Mouse (Mus musculus) adrenal gland, postnatal 14 days (tissue): ENCODE measurements around the gene Il25. TPM values are rescaled to one million over a fixed set of nuclear protein-coding genes. Genes with fewer than 3 reads are reported as not detected.
A peak's percentile ranks its signal among the peaks of the same experiment; 100 is the strongest.
"Not testable (repeated sequence)": the region's sequence is repeated elsewhere in the genome, so short reads cannot be mapped to it uniquely, and the experiment has no call there.

Source experiments
- DNase-seq: peaks from one replicate; pipeline ENCODE4 v3.0.0; 2021; ENCODE audit warnings: mixed read lengths
- total RNA-seq: library from RNA; stranded (reverse); gene quantifications from 2 replicates; pipeline ENCODE4 v1.2.3, GENCODE M21; 2021

Il25 gene
- total RNA-seq, 1 experiment from 2014 or later: not detected

DNA sequence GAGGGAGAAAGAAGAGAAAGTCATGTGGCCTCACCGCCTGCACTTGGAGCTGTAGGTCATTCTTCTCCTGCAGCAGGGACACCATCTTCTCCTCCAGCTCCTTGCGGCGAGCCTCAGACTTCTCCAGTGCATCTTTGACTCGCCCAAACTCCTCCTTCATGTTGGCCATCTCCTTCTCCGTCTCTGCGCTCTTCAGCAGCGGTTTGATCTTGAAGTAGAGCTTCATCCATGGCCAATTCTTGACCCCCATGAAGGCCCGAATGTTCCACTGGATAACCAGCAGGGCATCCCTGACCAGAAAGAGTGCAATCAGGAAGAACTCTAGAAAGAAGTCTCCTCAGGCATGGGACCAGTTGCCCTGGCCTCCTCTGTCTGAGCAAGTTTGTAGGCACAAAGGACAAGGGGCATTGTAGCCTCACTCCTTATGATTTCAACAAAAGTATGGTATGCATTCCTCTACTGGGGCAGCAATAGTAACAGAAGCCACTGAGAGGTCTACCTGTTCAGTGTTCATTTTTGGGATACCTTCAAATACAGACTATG lies 21.2 kb downstream of the Il25 start:
- DNase-seq: no peak

DNA sequence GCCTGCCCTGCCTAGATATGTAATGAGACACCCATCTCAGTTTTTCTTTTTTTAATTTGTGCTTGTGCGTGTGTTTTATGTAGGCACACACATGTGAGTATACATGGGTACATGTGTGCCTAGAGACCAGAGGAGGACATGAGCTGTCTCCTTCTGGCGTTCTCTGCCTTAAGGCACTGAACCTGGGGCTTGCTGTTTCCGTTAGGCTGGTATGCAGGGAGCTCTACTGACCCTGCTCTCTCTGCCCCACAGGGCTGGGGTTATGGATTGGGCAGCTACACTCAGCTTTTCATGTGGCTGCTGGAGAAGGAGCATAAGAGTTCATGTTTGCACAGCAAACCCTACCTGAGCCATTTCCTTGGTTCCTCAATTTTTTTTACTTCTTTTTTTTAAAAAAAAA lies 22.0 kb downstream of the Il25 start:
- DNase-seq: no peak

DNA sequence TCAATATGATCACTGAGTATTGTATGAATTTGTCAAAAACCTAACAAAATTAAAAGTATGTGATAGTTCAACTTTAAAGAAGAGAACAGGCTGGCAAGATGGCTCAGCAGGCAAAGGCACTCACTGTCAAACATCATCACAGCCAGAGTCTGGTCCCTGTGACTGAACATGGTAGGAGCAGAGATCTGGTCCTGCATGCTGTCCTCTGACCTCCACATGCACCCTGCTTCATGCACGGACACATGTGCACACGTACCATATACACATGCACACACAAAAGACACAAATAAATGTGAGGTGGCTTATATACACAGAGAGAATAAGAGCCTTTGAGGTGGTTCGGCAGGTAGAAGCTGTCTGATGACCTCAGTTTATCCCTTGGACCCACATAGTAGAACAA lies 23.0 kb downstream of the Il25 start:
- no peak for DNase-seq

DNA sequence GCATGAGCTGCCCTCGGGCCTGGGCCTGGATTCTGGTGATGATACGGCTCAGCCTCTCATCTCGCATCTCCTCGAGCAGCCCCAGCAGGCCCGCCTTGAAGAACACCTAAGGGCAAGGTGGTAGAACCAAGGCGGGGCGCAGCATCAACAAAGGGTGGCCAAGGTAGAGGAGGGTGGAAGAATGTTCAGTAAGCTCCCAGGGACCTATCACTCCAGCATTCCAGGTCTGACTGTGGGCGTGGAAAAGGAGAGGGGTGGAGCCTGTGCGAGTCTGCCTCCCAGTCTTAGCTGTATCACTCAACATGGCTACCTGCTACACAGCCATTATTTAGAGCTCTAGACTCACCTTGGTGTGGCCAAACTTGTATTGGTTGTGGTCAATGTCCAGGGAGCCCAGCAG lies 24.0 kb downstream of the Il25 start:
- peak; percentile 1 for DNase-seq

DNA sequence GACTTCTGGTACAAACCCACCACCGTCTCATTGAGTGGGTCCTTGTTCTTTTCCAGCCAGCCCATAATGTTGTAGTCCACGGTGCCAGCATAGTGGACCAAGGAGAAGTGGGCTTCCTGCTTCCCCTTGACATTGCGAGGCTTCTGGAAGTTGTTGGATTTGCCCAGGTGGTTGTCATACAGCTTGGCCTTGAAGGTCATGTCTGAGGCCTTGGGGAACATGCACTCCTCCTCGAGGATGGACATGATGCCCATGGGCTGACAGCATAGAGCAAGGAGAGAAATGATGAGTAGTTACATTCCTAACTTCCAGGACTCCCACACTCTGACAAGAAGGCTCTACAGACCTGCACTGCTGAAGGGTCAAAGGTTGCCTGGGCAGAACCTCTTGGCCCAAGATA lies 26.0 kb downstream of the Il25 start:
- no peak for DNase-seq

DNA sequence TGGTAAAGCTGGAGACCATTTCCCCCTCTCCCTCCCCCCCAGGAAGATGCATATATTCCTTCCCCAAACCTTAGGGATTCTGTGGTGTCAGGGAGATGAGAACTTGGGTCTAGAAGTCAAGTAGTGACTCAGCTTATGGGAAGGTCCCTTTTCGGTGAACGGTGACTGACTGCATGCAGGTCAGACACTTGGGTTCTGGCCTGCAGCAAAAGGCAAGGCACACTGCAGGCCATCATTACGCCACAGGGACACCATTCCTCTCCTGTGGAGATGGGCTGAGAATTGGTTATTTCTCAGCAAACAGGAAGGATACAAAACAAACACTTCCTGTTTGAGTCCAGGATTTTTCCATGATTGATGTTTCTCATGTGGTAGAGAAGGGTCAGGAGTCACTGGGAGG lies 26.7 kb downstream of the Il25 start:
- DNase-seq: no peak

DNA sequence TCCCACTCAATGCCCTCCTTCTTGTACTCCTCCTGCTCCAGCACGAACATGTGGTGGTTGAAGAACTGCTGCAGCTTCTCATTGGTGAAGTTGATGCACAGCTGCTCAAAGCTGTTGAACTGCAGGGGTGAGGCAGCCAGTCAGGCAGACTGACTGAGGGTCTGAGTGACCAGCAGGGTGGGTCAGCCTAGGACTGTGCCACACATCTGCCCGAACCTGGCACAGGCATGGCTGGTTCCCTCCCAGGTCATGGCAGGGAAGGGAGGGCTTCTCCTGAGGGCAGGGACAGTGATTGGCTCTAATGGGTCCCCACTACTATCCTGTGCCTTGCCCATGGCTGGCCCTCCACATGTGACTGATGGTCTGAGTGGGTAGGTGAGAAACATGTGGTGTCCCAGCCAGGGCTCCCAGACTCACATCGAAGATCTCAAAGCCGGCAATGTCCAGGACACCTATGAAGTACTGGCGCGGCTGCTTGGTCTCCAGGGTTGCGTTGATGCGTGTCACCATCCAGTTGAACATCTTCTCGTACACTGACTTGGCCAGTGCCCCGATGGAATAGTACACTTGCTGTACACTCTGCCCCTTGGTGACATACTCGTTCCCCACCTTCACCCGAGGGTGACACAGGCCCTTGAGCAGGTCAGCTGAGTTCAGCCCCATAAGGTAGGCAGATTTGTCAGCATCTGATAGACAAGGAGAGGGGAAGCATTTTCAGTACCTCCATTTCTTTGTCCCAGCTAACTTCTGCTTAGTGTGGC lies 27.5 kb downstream of the Il25 start:
- DNase-seq: not testable (repeated sequence)

DNA sequence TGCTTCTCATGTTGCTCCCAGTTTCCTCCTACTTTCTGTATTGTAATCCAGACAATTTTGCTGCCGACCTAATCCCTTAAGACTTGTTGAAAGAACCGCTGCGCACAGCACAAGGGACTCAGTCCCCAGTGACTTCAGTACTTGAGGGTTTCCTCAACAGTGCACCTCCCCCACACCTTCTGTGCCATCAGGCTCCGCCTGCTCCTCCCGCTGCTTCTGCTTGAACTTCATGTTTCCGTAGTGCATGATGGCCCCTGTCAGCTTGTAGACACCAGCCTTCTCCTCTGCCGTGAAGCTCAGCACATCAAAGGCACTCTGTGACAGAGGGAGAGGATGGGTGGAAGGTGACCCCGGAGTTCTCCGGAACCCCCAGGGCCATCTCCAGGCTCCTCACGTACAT lies 28.3 kb downstream of the Il25 start:
- DNase-seq: no peak

DNA sequence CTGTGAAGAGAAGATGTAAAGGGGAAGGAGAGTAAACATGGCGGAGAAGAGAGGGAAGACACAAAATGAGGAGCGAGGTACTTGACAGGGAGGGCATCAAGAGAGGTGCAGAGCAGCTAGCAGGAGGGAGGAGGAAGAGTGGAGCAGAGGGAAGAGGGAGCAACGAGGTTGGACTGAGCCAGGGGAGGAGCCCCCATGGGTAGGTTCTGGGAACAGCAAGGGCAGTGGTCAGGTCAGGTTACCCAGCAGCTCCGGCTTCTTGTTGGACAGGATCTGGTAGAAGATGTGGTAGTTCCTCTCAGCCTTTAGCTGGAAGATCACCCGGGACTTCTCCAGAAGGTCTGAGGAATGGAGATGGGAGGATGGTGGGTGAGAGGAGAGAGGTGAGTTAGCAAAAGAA lies 29.0 kb downstream of the Il25 start:
- no peak for DNase-seq

DNA sequence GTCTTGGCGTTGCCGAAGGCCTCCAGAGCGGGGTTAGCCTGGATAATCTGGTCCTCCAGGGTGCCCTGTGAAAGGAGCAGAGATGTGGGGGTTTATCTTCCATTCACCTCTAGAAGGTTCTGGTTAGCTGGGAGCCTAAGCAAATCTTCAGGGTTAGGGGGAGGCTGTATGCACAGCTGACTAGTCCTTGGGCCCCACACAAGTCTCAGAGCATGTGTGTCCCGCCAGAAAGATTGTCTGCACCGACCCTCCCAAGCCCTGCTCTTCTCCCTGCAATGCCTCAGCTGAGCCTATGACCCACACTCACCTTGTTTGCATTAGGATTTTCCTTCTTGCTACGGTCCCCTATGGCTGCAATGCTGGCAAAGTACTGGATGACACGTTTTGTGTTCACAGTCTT lies 30.2 kb downstream of the Il25 start:
- DNase-seq: no peak

DNA sequence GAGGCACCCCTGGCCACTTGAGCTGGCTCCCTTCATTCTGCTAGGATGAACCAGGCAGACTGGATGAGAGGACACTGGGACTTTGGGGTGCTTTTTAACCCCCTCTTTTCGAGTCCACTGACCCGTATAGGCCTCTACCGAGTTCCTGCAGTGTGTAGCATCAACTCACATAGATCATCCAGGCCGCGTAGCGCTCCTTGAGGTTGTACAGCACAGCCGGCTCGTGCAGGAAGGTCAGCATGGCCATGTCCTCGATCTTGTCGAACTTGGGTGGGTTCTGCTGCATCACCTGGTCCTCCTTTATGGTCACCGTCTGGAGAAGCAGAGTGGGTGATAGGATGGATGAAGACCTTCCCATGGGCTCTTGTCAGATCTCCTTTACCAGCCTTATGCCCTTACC lies 31.2 kb downstream of the Il25 start:
- DNase-seq: no peak

DNA sequence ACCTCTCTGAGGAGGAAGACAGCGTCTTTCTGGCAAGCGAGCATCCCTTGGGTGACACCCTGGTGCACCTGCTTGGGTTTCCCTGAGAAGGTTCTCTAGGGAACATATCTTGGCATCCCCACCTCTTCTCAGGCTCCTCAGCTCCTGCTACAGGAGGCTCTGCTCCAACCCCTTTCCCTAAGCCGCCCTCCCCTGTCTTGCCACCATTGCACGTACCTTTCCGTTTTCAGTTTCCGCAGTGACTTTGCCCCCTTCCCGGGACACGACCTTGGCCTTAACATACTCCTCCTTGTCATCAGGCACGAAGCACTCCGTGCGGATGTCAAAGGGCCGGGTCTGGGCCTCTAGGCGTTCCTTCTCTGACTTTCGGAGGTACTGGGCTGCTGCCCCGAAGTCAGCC lies 32.5 kb downstream of the Il25 start:
- DNase-seq: no peak

DNA sequence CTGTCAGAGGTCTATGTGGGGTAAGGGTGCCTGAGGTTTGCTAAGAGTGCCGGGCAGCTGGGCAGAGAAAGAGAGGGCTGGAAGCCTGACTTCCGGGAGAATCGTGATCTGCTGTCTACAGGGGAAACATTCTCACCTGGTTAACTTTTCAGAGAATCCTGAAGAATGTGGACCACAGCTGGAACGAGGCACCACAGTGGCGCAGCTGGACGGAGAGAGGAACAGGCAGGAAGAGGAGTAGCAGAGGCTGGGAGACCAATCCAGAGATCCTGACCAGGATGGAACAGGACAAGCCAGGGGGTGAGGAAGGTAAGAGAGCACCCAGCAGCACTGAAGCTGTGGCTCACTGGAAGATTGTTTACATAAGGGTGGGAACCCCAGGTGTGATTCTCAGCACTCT lies 33.1 kb downstream of the Il25 start:
- no peak for DNase-seq

DNA sequence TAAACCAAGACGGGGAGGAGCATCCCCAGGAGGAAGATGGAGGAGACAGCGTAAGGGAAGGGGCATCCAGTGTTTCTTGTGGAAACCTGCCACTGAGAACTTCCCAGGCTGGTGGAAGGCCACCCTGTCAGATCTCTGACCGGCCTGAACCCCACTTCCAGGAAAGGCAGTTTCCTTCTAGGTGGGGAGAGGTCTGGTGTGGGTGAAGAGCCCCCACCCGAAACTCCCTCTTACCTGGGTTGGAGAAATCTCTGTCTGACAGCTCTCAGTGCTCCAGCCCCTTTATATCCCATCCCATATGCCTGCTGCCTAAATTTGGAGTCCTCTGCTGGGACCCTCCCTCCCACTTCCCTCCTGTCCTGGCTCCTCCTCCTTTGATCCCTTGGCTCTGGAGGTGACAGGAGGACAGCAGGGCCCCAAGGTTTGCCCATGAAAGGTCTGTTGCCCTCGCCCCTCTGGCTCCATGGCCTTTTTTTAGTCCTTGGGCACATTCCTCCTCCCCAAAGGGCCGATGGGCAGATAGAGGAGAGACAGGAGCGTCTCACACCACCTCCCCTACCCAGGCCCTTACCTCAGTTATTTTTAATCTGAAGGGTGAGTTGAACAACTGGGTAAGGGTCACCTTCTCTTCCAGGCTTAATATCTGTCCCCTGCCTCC lies 34.0 kb downstream of the Il25 start, which contains the start of gene Myh6:
Gene Myh6 (minus strand): TSS at position 608 of the 658 bp plus-strand sequence.
- no peak for DNase-seq

DNA sequence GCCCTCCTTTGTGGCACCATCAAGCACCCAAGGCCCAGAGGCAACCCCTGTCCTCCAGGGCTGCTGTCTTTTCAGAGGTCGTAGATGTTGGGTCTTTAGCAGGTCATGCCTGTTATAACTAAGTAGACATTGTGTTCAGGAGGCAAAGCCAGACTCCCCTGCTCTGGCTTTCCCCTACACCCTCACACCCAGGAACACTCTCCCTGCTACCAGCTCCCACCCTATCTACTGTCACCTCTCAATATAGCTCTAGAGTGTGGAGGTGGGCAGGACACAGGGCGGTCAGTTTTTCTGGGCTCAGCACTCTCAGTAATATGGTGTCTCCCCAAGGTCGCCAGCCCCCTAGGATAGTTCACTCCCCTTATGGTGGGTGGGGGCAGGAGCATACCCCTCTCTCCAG lies 35.4 kb downstream of the Il25 start:
- no peak for DNase-seq

DNA sequence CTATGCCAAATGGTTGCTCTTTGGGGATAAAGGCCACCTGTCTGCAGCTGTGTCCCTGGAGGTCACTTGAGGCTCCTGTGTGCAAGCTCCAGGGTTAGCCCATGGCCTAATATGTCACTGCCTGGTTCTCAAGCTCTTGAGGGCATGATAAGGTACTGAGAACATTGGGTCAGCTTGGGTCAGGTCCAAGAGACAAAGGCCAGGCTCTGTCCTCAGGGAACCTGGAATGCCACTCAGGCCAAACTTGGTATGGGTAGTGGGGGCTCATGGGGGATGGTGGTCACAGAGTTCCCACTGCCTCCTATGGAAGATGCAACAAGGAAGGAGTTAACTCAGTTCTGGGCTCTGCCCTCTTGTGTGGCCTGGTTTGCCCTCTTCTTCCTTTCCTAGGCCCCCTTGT lies 35.8 kb downstream of the Il25 start:
- DNase-seq: no peak

DNA sequence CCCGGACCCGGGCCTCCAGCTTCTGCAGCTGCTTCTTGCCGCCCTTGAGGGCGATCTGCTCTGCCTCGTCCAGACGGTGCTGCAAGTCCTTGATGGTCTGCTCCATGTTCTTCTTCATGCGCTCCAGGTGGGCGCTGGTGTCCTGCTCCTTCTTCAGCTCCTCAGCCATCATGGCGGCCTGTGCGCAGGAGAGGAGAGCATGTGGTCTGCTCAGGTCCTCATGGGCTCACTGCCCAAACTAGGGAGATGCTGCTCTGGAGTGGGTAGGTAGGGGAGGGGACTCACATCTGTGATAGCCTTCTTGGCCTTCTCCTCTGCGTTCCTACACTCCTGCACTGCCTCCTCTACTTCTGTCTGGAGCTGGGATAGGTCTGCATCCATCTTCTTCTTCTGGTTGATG lies 40.3 kb downstream of the Il25 start:
- DNase-seq: not testable (repeated sequence)

DNA sequence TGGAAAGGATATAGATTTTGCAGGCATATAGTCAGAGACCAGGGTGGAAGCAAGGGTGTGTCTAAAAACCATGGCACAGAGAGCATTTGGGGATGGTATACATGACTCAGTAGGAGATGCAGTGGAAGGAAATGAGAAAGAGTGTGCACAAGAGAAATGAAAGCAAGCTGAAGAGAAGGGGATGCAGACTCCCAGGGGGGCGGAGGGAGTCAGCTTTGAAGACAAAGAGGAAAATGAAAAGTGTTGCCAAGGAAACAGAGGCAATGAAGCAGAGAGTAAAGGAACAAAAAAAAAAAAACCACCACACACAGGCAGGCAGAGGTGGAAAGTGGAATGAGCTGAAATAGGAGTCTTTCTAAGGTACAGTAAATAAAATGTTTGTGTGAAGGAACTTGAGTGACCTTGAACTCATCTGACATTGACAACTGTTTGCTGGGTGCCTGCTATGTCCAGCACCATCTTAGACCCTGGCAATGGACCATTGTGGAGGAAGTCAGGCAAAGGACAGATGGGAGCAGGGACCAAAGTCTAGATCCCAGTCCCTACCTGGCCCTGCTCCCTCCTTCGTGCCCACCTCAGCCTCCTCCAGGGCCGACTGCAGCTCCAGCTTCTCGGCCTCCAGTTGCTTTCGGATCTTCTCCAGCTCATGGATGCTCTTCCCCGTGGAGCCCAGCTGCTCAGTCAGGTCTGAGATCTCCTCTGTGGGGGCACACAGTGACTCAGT lies 41.7 kb downstream of the Il25 start:
- peak; percentile 1 for DNase-seq

DNA sequence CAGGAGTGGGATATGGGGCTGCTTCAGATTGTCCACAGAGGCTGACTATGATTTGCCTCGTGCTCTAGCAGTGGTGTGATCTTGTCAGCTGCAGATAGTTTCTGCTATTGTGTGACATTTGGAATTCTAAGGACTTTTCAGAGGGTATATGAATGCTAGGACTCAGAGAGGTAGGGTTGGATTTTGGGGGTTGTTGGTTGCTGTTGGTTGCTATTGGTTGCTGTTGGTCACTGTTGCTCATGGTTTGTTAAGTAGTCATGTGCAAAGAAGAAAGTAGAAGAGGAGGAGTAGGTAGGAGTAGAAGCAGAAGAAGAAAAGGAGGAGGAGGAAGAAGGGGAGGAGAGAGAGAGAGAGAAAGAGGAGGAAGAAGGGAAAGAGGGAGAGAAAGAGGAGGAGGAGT lies 44.1 kb downstream of the Il25 start, which contains the start of gene Gm17428:
Gene Gm17428 (plus strand): TSS at position 301 of the 400 bp plus-strand sequence.
- DNase-seq: no peak

DNA sequence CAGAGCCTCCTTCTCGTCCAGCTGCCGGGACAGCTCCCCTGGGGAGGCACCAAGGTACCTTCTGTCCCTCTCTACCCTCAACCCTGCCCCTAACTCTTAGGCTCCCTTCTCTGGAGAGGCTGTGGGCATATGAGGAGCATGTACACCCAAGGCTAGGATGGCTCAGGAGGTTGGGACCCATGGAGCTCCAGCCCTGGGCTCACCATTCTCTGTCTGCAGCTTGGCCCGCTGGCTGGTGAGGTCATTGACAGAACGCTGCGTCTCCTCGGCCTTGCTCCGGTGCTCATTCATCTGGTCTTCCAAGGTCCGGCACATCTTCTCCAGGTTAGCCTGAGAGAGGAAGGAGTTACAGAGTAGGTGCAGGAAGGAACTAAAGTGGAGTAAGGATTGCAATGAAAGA lies 46.2 kb downstream of the Il25 start:
- no peak for DNase-seq

DNA sequence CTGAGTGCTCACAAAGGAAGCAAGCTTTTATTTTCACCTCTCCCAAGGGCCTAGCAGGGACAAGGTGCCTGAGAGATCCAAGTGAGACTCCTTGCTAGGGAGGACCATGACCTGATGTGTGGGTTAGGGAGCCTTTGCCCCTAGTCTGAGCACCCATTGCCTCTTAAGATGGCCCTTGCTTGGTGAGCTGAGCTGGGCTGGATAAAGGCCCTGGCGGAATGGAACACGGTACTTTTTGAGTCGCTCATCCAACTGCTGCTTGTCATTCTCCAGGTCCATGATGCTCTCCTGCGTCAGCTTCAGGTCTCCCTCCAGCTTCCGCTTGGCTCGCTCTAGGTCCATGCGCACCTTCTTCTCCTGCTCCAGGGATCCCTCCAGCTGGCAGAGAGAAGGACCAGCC lies 49.4 kb downstream of the Il25 start:
- DNase-seq: no peak
